Mouse (Mus musculus) limb, embryonic 11.5 days (tissue): ENCODE results near the gene Grik4. TPM values are rescaled to one million over a fixed set of nuclear protein-coding genes. Genes with fewer than 3 reads are reported as not detected.

Source experiments
- ATAC-seq: fragments of 200-750 bp; cut with Nextera tagmentation; 2 replicates; pipeline ENCODE4 v1.8.0; 2017; ENCODE audit warnings: low read depth; ENCODE audit not compliant: insufficient number of reproducible peaks, low FRiP score, low TSS enrichment
- DNase-seq: peaks from one replicate; pipeline ENCODE4 v3.0.0-alpha.2; 2015; ENCODE audit warnings: low spot score
- H3K27ac ChIP-seq: fragments of 300-500 bp; sonication (generic); replicated peaks from 2 replicates; pipeline ENCODE4 v1.5.1; 2014; ENCODE audit warnings: low read depth, mild to moderate bottlenecking, low read length
- H3K27me3 ChIP-seq: fragments of 300-500 bp; sonication (generic); 2 replicates; pipeline ENCODE4 v1.6.1; 2014; ENCODE audit warnings: mild to moderate bottlenecking, low read length, mixed read lengths; ENCODE audit not compliant: control insufficient read depth, insufficient read depth
- H3K36me3 ChIP-seq: fragments of 300-500 bp; sonication (generic); 2 replicates; pipeline ENCODE4 v1.6.1; 2014; ENCODE audit warnings: mild to moderate bottlenecking, low read length, moderate library complexity, mixed read lengths; ENCODE audit not compliant: control insufficient read depth, insufficient read depth
- H3K4me1 ChIP-seq: fragments of 300-500 bp; sonication (generic); 2 replicates; pipeline ENCODE4 v1.6.1; 2014; ENCODE audit warnings: low read length, mixed read lengths; ENCODE audit not compliant: control insufficient read depth, insufficient read depth
- H3K4me2 ChIP-seq: fragments of 300-500 bp; sonication (generic); 2 replicates; pipeline ENCODE4 v1.6.1; 2014; ENCODE audit warnings: low read depth, mild to moderate bottlenecking, moderate library complexity; ENCODE audit not compliant: severe bottlenecking
- H3K4me3 ChIP-seq: fragments of 300-500 bp; sonication (generic); 2 replicates; pipeline ENCODE4 v1.5.1; 2014; ENCODE audit warnings: low read depth, low read length
- H3K9ac ChIP-seq: fragments of 300-500 bp; sonication (generic); 2 replicates; pipeline ENCODE4 v1.6.1; 2014; ENCODE audit warnings: mild to moderate bottlenecking, low read length
- H3K9me3 ChIP-seq: fragments of 300-500 bp; sonication (generic); 2 replicates; pipeline ENCODE4 v1.6.1; 2016; ENCODE audit warnings: low read length; ENCODE audit not compliant: control insufficient read depth
- WGBS: fragments of 180-500 bp; shearing (Covaris S2); extraction: QIAGEN DNeasy Blood & Tissue Kit; methylation state at CpG from one replicate; pipeline ENCODE4 v1.1.7; 2014; 5-methylcytosine and 5-hydroxymethylcytosine counted together
- polyA plus RNA-seq: library from polyadenylated mRNA; unstranded; fragments of >200 nt; fragmentation: Nextera tagmentation; extraction: Ambion mirVana; gene quantifications from 2 replicates; pipeline ENCODE4 v1.2.1, GENCODE M21; 2014

Gene Grik4
- polyA plus RNA-seq, 1 experiment from 2014 or later = 1.1 TPM

DNA sequence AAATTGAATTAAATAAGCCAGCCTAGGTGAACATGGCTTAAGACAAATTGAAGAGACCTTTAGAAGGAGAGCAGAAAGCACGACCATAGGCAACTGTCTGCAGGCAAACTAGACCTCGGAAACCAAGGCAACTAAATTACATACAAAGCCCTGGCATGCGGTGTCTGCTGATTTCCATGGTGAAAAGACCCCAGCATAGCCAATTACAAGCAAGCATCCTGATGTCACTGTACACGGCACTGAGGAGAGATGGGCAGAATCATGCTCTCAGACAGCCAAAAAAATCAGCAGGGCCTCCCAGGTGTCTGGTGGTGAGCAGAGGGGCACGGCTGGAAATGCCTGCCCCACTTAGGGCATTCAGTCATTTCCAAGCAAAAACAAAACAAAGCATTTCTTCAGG is 80.9 kb downstream of the Grik4 start:
- Histone ChIP-seq H3K4me1 (peaks cover 22% of the 10 kb centered on the region), H3K4me2 (no peak overlapping the region), H3K27ac (no peak overlapping the region), H3K4me3 (no peak overlapping the region), H3K9ac (no peak overlapping the region), H3K36me3 (no peaks in the 10 kb centered on the region), H3K27me3 (no peaks in the 10 kb centered on the region), H3K9me3 (no peaks in the 10 kb centered on the region)
- whole genome bisulfite sequencing = 80% methylated on average over 5 of the region's 5 CpGs
- ATAC-seq = no peak
- DNase-seq = no peak

DNA sequence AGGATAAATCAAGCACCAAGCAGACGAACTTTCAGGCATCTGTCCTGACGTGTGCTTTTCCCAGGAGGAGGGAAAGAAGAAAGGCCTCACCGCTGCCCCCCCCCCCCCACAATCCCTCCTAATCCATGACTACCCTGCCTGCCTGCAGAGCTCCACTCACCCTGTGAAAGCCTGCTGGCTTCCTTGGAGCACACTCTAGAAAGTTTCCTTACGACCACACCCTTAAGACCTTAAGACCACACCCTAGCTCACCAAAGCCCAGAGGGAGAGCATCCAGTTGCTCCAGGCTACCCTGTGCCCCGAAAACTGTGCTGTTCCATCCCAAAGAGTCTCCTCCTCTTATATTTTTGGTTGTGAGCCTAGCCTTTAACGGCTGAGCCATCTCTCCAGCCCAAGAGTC is 82.6 kb downstream of the Grik4 start:
- Histone ChIP-seq H3K4me2 (no peak overlapping the region), H3K9me3 (no peaks in the 10 kb centered on the region), H3K27ac (no peak overlapping the region), H3K4me1 (peaks cover 20% of the 10 kb centered on the region), H3K36me3 (no peaks in the 10 kb centered on the region), H3K27me3 (no peaks in the 10 kb centered on the region), H3K9ac (no peak overlapping the region), H3K4me3 (no peak overlapping the region)
- WGBS = 73% methylated on average over 6 of the region's 6 CpGs
- no peak for ATAC-seq
- DNase-seq = no peak

DNA sequence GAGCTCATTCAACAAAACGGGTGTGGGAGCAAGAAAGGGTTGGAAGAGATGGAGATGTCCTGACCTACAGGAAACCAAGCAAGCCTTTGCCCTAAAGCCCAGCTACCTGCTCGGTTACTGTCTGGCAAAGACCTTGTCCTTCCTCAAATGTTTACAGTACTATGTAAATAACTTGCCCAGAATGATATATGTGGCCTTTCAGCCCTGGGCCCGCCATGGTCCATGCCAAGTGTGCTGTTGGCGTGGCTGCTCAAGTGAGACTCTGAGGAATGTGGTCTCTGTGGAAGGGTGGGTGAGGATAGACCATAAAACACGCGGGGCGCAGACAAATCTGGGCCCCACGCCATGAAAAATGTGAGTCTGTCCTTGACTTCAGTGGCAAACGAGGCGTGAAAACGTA is 83.1 kb downstream of the Grik4 start:
- no peak overlapping the region for H3K27ac ChIP-seq
- no peak for DNase-seq
- no peaks in the 10 kb centered on the region for H3K36me3 ChIP-seq
- no peak for ATAC-seq
- H3K4me1 ChIP-seq = peaks cover 18% of the 10 kb centered on the region
- H3K9ac ChIP-seq = no peak overlapping the region
- H3K9me3 ChIP-seq = no peaks in the 10 kb centered on the region
- H3K27me3 ChIP-seq = no peaks in the 10 kb centered on the region
- WGBS = 86% methylated on average over 11 of the region's 11 CpGs
- no peak overlapping the region for H3K4me3 ChIP-seq
- no peak overlapping the region for H3K4me2 ChIP-seq

DNA sequence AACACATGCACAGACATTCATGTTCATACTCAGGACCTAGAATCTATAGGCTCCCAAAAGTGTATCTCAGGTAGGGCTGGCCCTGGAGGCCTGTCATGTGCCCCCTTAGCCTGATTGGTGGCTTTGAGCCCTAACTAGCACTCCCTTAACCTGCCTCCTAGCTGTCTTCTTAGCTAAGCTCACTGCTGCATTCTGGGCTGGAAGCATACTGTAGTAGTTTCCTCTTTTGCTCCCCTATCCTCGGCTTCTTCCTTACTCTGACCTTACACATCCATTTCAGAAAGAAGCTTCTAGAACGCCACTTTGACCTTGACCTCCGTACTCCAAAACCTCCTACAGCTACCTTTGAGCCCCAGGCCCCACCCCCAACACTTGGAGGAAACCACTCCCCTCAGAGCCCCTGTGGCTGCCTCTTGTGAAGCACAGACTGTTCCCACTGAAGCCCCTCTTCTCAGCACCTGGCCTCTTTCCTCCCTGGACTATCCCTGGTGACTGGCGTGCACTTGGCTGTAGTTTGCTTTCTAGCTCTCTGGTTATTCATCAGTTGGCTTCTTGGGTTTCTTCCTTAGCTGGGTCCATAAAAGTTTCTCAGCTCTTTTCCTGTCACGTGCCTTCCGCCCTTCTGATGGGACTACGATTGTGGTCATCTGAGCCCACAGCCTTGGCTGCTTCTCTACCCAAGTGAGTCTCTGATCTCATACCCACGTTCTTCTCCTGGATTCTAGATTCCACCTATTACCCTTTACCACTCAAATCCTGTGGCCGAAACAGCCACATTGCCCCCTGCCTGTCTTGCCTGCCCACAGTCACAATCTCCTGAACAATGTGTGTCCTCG is 84.1 kb downstream of the Grik4 start:
- Histone ChIP-seq H3K36me3 (no peaks in the 10 kb centered on the region), H3K4me2 (no peak overlapping the region), H3K9ac (no peak overlapping the region), H3K27ac (no peak overlapping the region), H3K4me1 (peaks cover 7% of the 10 kb centered on the region), H3K9me3 (no peaks in the 10 kb centered on the region), H3K4me3 (no peak overlapping the region), H3K27me3 (no peaks in the 10 kb centered on the region)
- DNase-seq (no peak), ATAC-seq (no peak)
- WGBS = 81% methylated on average over 10 of the region's 10 CpGs

DNA sequence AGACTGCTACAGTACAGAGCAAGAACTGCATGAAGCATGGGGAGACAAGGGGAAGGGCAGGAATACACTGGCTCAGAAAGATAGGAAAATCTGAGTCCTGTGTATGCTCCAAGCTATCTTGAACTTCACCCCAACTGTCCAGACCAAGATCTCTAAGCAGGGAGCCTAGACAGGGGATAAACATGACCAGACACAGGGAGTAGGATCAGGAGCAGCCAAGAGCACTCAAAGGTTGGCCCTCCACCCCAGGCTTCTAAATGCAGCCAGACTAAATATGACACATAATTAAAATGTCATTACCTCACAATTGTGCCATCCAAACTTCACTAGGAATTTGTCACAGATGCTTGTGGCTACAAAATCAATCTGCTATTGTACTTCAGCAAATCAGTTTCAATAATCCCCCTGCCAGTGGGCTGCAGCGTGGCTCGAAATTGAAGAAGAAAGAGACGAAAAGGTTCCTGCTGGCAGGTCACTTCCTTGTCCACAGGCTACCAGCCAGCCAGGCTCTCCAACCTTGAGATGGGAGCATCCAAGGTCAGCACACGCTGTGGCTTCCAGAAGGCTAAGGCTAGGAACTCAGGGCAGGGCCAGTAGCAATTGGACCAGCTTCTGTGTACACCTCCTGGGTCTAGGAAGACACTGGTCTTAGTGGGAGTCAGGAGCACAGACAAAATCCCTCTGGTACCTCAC is 85.1 kb downstream of the Grik4 start:
- Histone ChIP-seq H3K4me1 (peaks cover 5% of the 10 kb centered on the region; the same call in 1 of the 2 replicates), H3K4me3 (no peak overlapping the region), H3K27ac (no peak overlapping the region), H3K9me3 (no peaks in the 10 kb centered on the region), H3K4me2 (no peak overlapping the region), H3K36me3 (no peaks in the 10 kb centered on the region), H3K27me3 (no peaks in the 10 kb centered on the region), H3K9ac (no peak overlapping the region)
- DNase-seq (no peak), ATAC-seq (no peak)
- 66% methylated on average over 4 of the region's 4 CpGs for WGBS

DNA sequence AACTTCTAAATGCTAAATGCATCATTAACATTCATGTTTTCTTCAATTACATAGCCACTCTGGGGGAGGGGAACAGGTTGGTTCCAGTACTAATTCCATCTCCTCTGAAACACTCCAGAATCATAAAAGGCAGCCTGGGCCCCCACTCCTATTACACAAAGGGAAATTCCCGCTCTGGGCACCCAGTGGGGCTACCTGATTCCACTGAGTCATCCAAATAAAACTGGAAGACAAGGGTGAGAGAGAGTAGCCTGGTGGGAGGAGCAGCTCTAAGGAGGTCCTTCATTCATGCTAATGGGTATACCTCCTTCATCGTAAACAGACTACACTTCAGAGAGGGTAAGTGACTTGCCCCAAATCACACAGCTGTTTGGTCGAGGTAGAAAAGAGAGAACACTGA is 85.7 kb downstream of the Grik4 start:
- Histone ChIP-seq H3K9ac (no peak overlapping the region), H3K4me2 (no peak overlapping the region), H3K27ac (no peak overlapping the region), H3K4me1 (peaks cover 5% of the 10 kb centered on the region; the same call in 1 of the 2 replicates), H3K9me3 (no peaks in the 10 kb centered on the region), H3K27me3 (no peaks in the 10 kb centered on the region), H3K4me3 (no peak overlapping the region), H3K36me3 (no peaks in the 10 kb centered on the region)
- ATAC-seq (no peak), DNase-seq (no peak)
- 59% methylated on average over 3 of the region's 3 CpGs for WGBS

- H3K27me3 ChIP-seq = no peaks in the 10 kb centered on the region
- no peaks in the 10 kb centered on the region for H3K36me3 ChIP-seq
- WGBS = 80% methylated on average over 3 of the region's 3 CpGs
- H3K9ac ChIP-seq = no peak overlapping the region
- H3K4me3 ChIP-seq = no peak overlapping the region
- ATAC-seq = no peak
- H3K4me1 ChIP-seq = peaks cover 5% of the 10 kb centered on the region; the same call in 1 of the 2 replicates
- H3K9me3 ChIP-seq = no peaks in the 10 kb centered on the region
- no peak overlapping the region for H3K27ac ChIP-seq
- H3K4me2 ChIP-seq = no peak overlapping the region
- DNase-seq = no peak
These were observed 86.5 kb downstream of the Grik4 start for GRCm38 (mm10) chr9:42857756-42858155.

- ATAC-seq = no peak
- Histone ChIP-seq H3K27ac (no peak overlapping the region), H3K9me3 (no peaks in the 10 kb centered on the region), H3K4me3 (no peak overlapping the region), H3K27me3 (no peaks in the 10 kb centered on the region), H3K4me2 (no peak overlapping the region), H3K36me3 (no peaks in the 10 kb centered on the region), H3K9ac (no peak overlapping the region), H3K4me1 (peaks cover 4% of the 10 kb centered on the region; the same call in 1 of the 2 replicates)
- 83% methylated on average over 3 of the region's 3 CpGs for WGBS
- DNase-seq = no peak
These were observed 91.2 kb downstream of the Grik4 start for GRCm38 (mm10) chr9:42853077-42853476.
